Mouse (Mus musculus): ENCODE measurements around the gene Stk35.

GRCm38 (mm10) chr2:129876935-129877334 is 76.6 kb downstream of the Stk35 start:
- TF ChIP-seq TAL1 (IDR thresholded peaks at IDR 0.05; ENCODE audit: low read length): no peak
- TF ChIP-seq GATA1 (IDR thresholded peaks at IDR 0.05; ENCODE audit: low read length): no peak

All from erythroblast, embryonic 14.5 days (primary cell).